Mouse (Mus musculus): ENCODE measurements around the gene Mfrp. TPM values are rescaled to one million over a fixed set of nuclear protein-coding genes. Genes with fewer than 3 reads are reported as not detected.
A peak's percentile ranks its signal among the peaks of the same experiment; 100 is the strongest.

The Mfrp gene
- polyA plus RNA-seq, 1 experiment from 2014 or later: 0.30 TPM

GRCm38 (mm10) chr9:44080953-44081352 lies 20.6 kb upstream of the Mfrp start:
- 90% methylated on average over 5 of the region's 5 CpGs for WGBS
- peaks cover 44% of the 10 kb centered on the region for H3K27me3 ChIP-seq

DNA sequence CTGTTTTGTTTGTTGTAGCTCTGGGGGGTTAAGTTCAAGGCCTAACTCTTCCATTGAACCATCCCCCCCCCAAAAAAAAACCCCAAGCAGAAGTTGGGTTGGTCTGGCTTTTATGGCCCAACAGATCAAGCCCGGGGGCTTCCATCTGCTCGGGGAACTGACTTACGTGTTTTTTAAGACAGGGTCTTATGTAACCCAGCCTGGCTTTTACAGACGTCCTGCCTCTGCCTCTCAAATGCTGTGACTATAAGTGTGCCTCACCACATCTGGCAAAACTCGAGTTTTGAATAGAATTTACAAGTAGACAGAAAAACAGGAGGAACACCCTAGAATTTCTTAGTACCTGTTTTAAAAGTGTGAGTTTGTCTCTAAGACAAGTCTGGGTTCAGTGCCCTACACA lies 19.9 kb upstream of the Mfrp start:
- no peak overlapping the region for H3K27ac ChIP-seq
- H3K4me1 ChIP-seq: peaks cover 41% of the 10 kb centered on the region
- H3K9ac ChIP-seq: no peak overlapping the region
- no peaks in the 10 kb centered on the region for H3K36me3 ChIP-seq
- no peaks in the 10 kb centered on the region for H3K9me3 ChIP-seq (replicated peaks)
- no peak overlapping the region for H3K4me3 ChIP-seq
- 77% methylated on average over 5 of the region's 5 CpGs for WGBS
- no peak overlapping the region for H3K4me2 ChIP-seq (replicated peaks)
- peaks cover 51% of the 10 kb centered on the region for H3K27me3 ChIP-seq
- ATAC-seq (ENCODE audit: low FRiP score): no peak

More at GRCm38 (mm10) chr9:44080953-44081352, 20.6 kb upstream of the Mfrp start:
- no peak for ATAC-seq (ENCODE audit: low FRiP score)
- Histone ChIP-seq H3K9me3 (replicated peaks) (no peaks in the 10 kb centered on the region), H3K9ac (no peak overlapping the region), H3K36me3 (no peaks in the 10 kb centered on the region), H3K27ac (no peak overlapping the region), H3K4me1 (peaks cover 37% of the 10 kb centered on the region), H3K4me2 (replicated peaks) (no peak overlapping the region), H3K4me3 (no peak overlapping the region)

DNA sequence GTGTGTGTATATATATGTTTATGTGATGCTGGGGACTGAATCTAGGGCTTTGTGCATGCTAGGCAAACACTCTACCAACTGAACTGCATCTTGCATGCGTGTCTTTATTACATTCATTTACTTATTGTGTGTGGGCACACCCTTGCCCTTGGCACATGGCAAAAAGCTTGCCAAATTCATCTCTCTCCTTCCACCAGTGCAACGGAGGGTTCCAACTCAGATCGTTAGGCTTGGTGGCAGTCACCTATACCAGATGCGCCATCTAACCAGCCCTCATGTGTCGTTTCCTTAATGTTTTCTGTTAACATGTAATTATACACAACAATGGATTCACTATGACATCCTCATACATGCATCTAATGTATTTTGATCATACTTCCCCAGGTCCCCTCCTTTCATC lies 19.3 kb upstream of the Mfrp start:
- H3K4me3 ChIP-seq: no peak overlapping the region
- H3K4me1 ChIP-seq: peaks cover 40% of the 10 kb centered on the region
- no peaks in the 10 kb centered on the region for H3K36me3 ChIP-seq
- no peak overlapping the region for H3K27ac ChIP-seq
- no peak for ATAC-seq (ENCODE audit: low FRiP score)
- WGBS: 93% methylated on average over 5 of the region's 5 CpGs
- H3K27me3 ChIP-seq: peaks cover 57% of the 10 kb centered on the region
- no peak overlapping the region for H3K9ac ChIP-seq
- H3K9me3 ChIP-seq (replicated peaks): no peaks in the 10 kb centered on the region
- no peak overlapping the region for H3K4me2 ChIP-seq (replicated peaks)

DNA sequence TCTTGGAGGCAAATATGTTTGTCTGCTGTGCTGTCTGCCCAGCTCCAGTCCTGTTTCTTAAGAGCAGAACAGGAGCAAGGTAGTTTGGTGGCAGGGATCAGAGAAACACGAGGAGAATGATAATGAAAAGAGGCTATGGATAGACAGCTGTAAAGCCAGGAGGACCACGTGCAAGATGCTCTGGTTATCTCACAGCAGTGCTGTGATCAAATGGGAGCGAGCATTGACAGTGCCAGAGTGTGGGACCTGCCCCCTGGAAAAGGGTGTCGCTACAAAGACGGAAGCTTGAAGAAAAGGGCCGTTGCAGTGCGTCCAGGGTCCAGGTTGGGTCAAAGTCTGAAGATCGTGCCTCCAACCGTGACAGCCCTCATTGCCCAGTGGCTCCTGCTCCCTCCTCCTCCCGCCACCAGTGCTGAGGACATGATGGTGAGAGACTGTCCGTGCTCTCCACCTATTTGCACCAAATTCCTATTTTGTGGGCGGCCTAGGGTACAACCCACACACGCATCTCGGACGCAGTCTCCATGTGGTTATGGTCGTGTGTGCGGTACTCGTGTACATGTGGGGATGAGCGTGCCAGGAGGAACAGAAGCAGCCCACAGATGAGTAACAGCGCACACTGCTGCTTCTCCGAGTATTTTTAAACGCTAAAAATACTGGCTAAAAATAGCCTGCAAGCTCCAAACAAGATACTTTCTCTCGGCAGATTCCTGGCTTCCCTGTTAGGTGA lies 18.0 kb upstream of the Mfrp start:
- ATAC-seq (ENCODE audit: low FRiP score): no peak
- peaks cover 55% of the 10 kb centered on the region for H3K27me3 ChIP-seq
- peak overlapping the region; percentile 58; the same call in 1 of the 2 replicates for H3K4me3 ChIP-seq
- 9% methylated on average over 23 of the region's 23 CpGs for WGBS
- H3K27ac ChIP-seq: no peak overlapping the region
- peak overlapping the region; percentile 96 for H3K4me2 ChIP-seq (replicated peaks)
- H3K4me1 ChIP-seq: peaks cover 48% of the 10 kb centered on the region
- H3K9ac ChIP-seq: no peak overlapping the region
- H3K36me3 ChIP-seq: no peaks in the 10 kb centered on the region
- H3K9me3 ChIP-seq (replicated peaks): no peaks in the 10 kb centered on the region

GRCm38 (mm10) chr9:44084236-44084635 lies 17.3 kb upstream of the Mfrp start:
- H3K9ac ChIP-seq: peak overlapping the region; percentile 72
- H3K4me3 ChIP-seq: peak overlapping the region; percentile 58
- no peaks in the 10 kb centered on the region for H3K36me3 ChIP-seq
- H3K9me3 ChIP-seq (replicated peaks): no peaks in the 10 kb centered on the region
- under 1% methylated on average over 14 of the region's 14 CpGs for WGBS
- peaks cover 41% of the 10 kb centered on the region for H3K4me1 ChIP-seq
- ATAC-seq (ENCODE audit: low FRiP score): no peak
- H3K27ac ChIP-seq: no peak overlapping the region
- peaks cover 55% of the 10 kb centered on the region for H3K27me3 ChIP-seq
- H3K4me2 ChIP-seq (replicated peaks): peak overlapping the region; percentile 96

DNA sequence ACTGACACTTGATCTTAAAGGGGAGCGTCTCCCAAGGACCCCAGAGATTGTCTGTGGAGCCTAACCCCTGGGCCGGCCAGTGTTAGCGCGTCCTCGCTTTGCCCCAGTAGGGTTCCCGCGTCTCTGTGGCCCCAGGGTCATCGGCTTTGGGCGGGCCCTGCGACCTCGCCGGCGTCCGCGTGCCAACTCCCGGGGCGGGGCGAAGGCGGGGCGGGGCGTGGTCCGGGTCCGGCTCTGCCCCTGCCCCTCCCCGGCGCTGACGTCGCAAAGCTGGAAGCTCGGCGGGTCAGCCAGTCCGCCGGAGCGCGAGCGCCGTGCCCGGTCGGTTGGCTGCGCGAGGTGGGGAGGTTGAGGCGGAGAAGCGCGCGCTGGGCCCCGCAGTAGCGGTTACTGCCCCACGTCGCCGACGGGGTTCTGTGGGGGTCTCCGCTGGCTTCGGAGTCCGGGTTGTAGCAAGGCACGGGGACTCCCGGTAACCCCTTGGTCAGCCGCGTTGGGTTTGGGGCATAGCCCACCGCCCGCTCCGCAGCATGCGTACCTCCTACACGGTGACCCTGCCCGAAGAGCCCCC lies 16.8 kb upstream of the Mfrp start:
- peaks cover 41% of the 10 kb centered on the region for H3K4me1 ChIP-seq
- H3K4me2 ChIP-seq (replicated peaks): peak overlapping the region; percentile 96
- no peak overlapping the region for H3K27ac ChIP-seq
- no peaks in the 10 kb centered on the region for H3K9me3 ChIP-seq (replicated peaks)
- peaks cover 55% of the 10 kb centered on the region for H3K27me3 ChIP-seq
- under 1% methylated on average over 60 of the region's 62 CpGs for WGBS
- H3K36me3 ChIP-seq: no peaks in the 10 kb centered on the region
- H3K4me3 ChIP-seq: peak overlapping the region; percentile 58
- H3K9ac ChIP-seq: peak overlapping the region; percentile 72
- ATAC-seq (ENCODE audit: low FRiP score): peak; percentile 64

GRCm38 (mm10) chr9:44085276-44085675 lies 16.3 kb upstream of the Mfrp start:
- Histone ChIP-seq H3K9ac (peak overlapping the region; percentile 72), H3K4me2 (replicated peaks) (peak overlapping the region; percentile 96), H3K4me3 (peak overlapping the region; percentile 58), H3K9me3 (replicated peaks) (no peaks in the 10 kb centered on the region), H3K27ac (no peak overlapping the region), H3K27me3 (peaks cover 55% of the 10 kb centered on the region), H3K36me3 (no peaks in the 10 kb centered on the region), H3K4me1 (peaks cover 41% of the 10 kb centered on the region)
- no peak; the same call in 1 of the 2 replicates for ATAC-seq (ENCODE audit: low FRiP score)
- WGBS: 2% methylated on average over 10 of the region's 10 CpGs

DNA sequence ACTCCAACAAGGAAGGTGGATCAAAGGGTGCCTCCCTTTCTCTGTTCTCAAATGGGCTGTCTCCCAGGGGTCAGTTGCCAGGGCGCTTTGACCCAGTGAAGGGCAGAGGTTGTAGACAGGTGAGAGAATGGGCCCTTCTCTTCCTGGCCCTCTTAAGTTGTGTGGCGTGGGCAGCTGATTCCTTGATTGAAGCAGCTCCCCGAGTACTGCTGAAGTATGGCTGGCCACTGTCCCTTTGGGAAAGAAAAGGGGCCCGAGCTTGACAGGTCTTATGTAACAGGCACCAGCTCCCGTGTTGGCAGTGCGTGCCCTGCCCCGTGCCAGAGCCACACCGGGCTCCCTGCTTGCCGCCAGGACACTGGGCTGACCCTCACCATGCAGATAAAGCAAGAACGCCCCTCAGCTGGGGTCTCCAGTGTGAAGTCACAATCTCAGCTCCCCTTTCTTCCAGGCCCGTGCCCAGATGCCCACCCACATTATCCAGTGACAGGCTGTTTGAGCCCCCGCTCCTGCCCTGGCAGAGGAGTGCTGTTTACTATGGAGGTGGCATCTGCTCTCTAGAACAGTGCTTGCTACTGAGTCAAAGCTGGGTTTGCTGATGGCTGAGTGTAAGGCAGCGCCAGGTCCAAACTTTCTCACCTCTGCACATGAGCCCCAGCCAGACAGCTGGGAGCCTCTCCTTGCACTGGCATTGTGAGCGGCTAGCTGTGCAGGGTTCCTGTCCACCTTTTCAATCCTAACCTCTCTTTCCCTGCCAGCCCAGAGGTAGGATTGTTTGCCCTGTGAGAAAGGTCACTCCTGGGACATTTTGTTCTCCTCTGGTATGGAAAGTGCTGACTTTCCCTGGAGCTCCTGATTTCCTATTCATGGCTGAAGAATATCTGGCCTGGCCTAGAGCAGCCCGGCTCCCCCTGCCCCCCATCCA lies 15.5 kb upstream of the Mfrp start:
- peaks cover 41% of the 10 kb centered on the region for H3K4me1 ChIP-seq
- H3K4me2 ChIP-seq (replicated peaks): peak overlapping the region; percentile 96
- no peaks in the 10 kb centered on the region for H3K36me3 ChIP-seq
- 68% methylated on average over 15 of the region's 15 CpGs for WGBS
- peak overlapping the region; percentile 58; the same call in 1 of the 2 replicates for H3K4me3 ChIP-seq
- H3K9ac ChIP-seq: no peak overlapping the region
- H3K27ac ChIP-seq: no peak overlapping the region
- H3K9me3 ChIP-seq (replicated peaks): no peaks in the 10 kb centered on the region
- H3K27me3 ChIP-seq: peaks cover 54% of the 10 kb centered on the region
- no peak for ATAC-seq (ENCODE audit: low FRiP score)

DNA sequence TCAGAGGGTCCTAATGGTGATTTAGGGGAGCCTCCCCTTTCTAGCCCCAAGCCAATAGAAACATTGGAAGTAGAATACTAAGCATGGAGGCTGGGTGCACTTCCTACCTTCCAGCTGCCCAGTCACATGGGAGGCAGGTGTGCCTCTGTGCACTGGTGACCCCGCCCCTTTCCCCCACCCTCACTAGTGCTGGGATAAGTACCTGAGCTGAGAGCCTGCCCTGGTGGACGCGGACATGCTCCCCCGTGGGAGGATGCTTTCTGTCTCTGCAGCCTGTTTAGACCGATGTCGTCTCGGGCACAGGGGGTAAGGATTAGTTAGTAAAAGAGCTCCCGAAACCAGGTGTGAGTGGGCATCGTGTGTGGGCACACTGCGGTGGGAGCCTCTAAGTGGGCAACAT lies 14.6 kb upstream of the Mfrp start:
- Histone ChIP-seq H3K27me3 (peaks cover 51% of the 10 kb centered on the region), H3K36me3 (no peaks in the 10 kb centered on the region), H3K4me2 (replicated peaks) (no peak overlapping the region), H3K4me1 (peaks cover 41% of the 10 kb centered on the region), H3K27ac (no peak overlapping the region), H3K9ac (no peak overlapping the region), H3K4me3 (no peak overlapping the region), H3K9me3 (replicated peaks) (no peaks in the 10 kb centered on the region)
- no peak for ATAC-seq (ENCODE audit: low FRiP score)
- WGBS: 47% methylated on average over 10 of the region's 10 CpGs

DNA sequence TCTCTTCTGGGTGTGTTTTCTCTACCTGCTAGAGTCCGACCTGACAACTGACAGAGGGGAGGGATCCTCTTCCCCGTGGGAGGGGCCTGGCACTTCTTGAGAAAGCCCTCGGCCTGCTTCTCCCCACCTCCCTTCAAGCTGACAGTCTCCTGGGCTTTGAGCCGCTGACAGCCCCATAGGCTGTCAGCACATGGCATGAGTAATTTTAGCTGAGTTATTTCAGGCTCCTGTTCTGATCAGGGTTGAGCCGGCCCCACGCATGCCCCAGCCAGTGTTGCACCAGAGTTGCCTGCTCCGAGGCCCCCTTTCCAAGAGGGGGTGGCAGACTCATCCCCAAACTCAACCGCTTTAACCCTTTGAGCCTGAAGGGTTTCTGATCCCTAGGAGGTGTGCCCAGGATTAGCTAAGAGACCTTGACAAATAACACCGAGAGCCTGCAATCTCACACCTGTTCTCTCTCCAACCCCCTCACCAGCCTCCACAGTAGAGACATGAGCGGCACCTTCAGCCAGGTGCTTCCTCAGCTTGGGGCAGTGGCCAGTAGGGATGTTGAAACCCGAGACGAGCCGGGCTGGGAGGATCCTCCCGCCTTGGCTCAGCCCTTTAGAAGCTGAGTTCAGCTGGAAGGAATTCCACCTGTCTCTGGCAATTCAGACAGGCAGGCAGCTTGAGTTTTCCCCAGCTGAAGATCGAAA lies 13.6 kb upstream of the Mfrp start:
- Histone ChIP-seq H3K9ac (no peak overlapping the region), H3K27ac (no peak overlapping the region), H3K4me2 (replicated peaks) (no peak overlapping the region), H3K27me3 (peaks cover 44% of the 10 kb centered on the region), H3K4me3 (no peak overlapping the region), H3K36me3 (no peaks in the 10 kb centered on the region), H3K9me3 (replicated peaks) (no peaks in the 10 kb centered on the region), H3K4me1 (peaks cover 41% of the 10 kb centered on the region)
- WGBS: 9% methylated on average over 15 of the region's 15 CpGs
- no peak for ATAC-seq (ENCODE audit: low FRiP score)

GRCm38 (mm10) chr9:44088877-44089608 lies 12.5 kb upstream of the Mfrp start:
- peaks cover 32% of the 10 kb centered on the region for H3K27me3 ChIP-seq
- H3K9me3 ChIP-seq (replicated peaks): no peaks in the 10 kb centered on the region
- peaks cover 37% of the 10 kb centered on the region for H3K4me1 ChIP-seq
- no peak overlapping the region for H3K4me3 ChIP-seq
- no peaks in the 10 kb centered on the region for H3K36me3 ChIP-seq
- ATAC-seq (ENCODE audit: low FRiP score): no peak
- H3K4me2 ChIP-seq (replicated peaks): no peak overlapping the region
- WGBS: 65% methylated on average over 12 of the region's 12 CpGs
- no peak overlapping the region for H3K27ac ChIP-seq
- no peak overlapping the region for H3K9ac ChIP-seq

All from hindbrain, embryonic 12.5 days (tissue).